Mouse (Mus musculus): ENCODE results near the gene Pyroxd2.

Gene Pyroxd2

GRCm38 (mm10) chr19:42752363-42752931, at the start of gene Pyroxd2:
TSS of gene Pyroxd2 (minus strand) at chr19:42752775.
- in situ Hi-C loops (cut with MboI, MseI) = no loop called here

- in situ Hi-C loops (cut with MboI, MseI) = loop anchor here (5.0 to 25.0 kb wide), 2 partner anchors 594 to 689 kb away; no protein-coding TSS in a partner anchor
These were observed 45.3 kb upstream of the Pyroxd2 start for GRCm38 (mm10) chr19:42797866-42798265.

GRCm38 (mm10) chr19:42795801-42796200, 43.2 kb upstream of the Pyroxd2 start:
- in situ Hi-C loops (cut with MboI, MseI) = loop anchor here (5.0 to 25.0 kb wide), 2 partner anchors 596 to 692 kb away; no protein-coding TSS in a partner anchor

- in situ Hi-C loops (cut with MboI, MseI) = loop anchor here (5.0 to 25.0 kb wide), 3 partner anchors 512 to 692 kb away; no protein-coding TSS in a partner anchor
These were observed 42.5 kb upstream of the Pyroxd2 start for GRCm38 (mm10) chr19:42794914-42795613.

- in situ Hi-C loops (cut with MboI, MseI) = loop anchor here (25.0 kb wide), 1 partner anchor 699 kb away; no protein-coding TSS in a partner anchor
These were observed 35.7 kb upstream of the Pyroxd2 start for GRCm38 (mm10) chr19:42788311-42788710.

- in situ Hi-C loops (cut with MboI, MseI) = loop anchor here (25.0 kb wide), 1 partner anchor 702 kb away; no protein-coding TSS in a partner anchor
These were observed 33.1 kb upstream of the Pyroxd2 start for GRCm38 (mm10) chr19:42785562-42786220.

GRCm38 (mm10) chr19:42785129-42785528, 32.6 kb upstream of the Pyroxd2 start:
- in situ Hi-C loops (cut with MboI, MseI) = loop anchor here (25.0 kb wide), 1 partner anchor 702 kb away; no protein-coding TSS in a partner anchor

GRCm38 (mm10) chr19:42780156-42780538, 27.6 kb upstream of the Pyroxd2 start:
- in situ Hi-C loops (cut with MboI, MseI) = loop anchor here (25.0 kb wide), 1 partner anchor 707 kb away; no protein-coding TSS in a partner anchor

- in situ Hi-C loops (cut with MboI, MseI) = loop anchor here (25.0 kb wide), 1 partner anchor 708 kb away; no protein-coding TSS in a partner anchor
These were observed 27.1 kb upstream of the Pyroxd2 start, which contains the start of gene Hps1 for GRCm38 (mm10) chr19:42779531-42780155. TSS of gene Hps1 (minus strand) at chr19:42779978.

- in situ Hi-C loops (cut with MboI, MseI) = loop anchor here (25.0 kb wide), 1 partner anchor 710 kb away; no protein-coding TSS in a partner anchor
These were observed 25.2 kb upstream of the Pyroxd2 start for GRCm38 (mm10) chr19:42777801-42778200.

GRCm38 (mm10) chr19:42776813-42777212, 24.2 kb upstream of the Pyroxd2 start:
- in situ Hi-C loops (cut with MboI, MseI) = loop anchor here (25.0 kb wide), 1 partner anchor 710 kb away; no protein-coding TSS in a partner anchor

GRCm38 (mm10) chr19:42770141-42770872, 17.7 kb upstream of the Pyroxd2 start:
- in situ Hi-C loops (cut with MboI, MseI) = no loop called here

- in situ Hi-C loops (cut with MboI, MseI) = no loop called here
These were observed 17.1 kb upstream of the Pyroxd2 start for GRCm38 (mm10) chr19:42769648-42770047.

- in situ Hi-C loops (cut with MboI, MseI) = no loop called here
These were observed 14.8 kb upstream of the Pyroxd2 start for GRCm38 (mm10) chr19:42767361-42767760.

- in situ Hi-C loops (cut with MboI, MseI) = no loop called here
These were observed 11.8 kb upstream of the Pyroxd2 start for GRCm38 (mm10) chr19:42764398-42764797.

- in situ Hi-C loops (cut with MboI, MseI) = no loop called here
These were observed 4.1 kb upstream of the Pyroxd2 start for GRCm38 (mm10) chr19:42756671-42757070.

GRCm38 (mm10) chr19:42755148-42755870, 2.7 kb upstream of the Pyroxd2 start:
- in situ Hi-C loops (cut with MboI, MseI) = no loop called here

GRCm38 (mm10) chr19:42753141-42753917, 754 bp upstream of the Pyroxd2 start:
- in situ Hi-C loops (cut with MboI, MseI) = no loop called here

GRCm38 (mm10) chr19:42750196-42750595, 2.4 kb downstream of the Pyroxd2 start:
- in situ Hi-C loops (cut with MboI, MseI) = no loop called here

All from T-helper 2 cell (primary cell).